27 mouse cellular contexts compared by ENCODE assay signal in genomic region chr7:139216464-139216863, GRCm38 (mm10). TPM values are rescaled to one million over a fixed set of nuclear protein-coding genes. Genes with fewer than 3 reads are reported as not detected.
DNase-seq lines count a peak whose midpoint lies in the region; ATAC-seq and TF ChIP-seq lines count a peak whose summit lies in the region.
"Had no signal": no experiment of that assay in that cellular context is flagged by ENCODE, and none has a peak within 500 bp of the region (broad histone marks: within the 10 kb centered on the region; RNA-seq: fewer than 3 reads in every experiment).

No protein-coding gene starts in this region.

- no peak for TF ChIP-seq EP300 in heart, adult 2 months (IDR thresholded peaks at IDR 0.05; ENCODE audit: insufficient read depth, low read depth, low read length)

- TF ChIP-seq CTCF in heart, adult 2 months (IDR thresholded peaks at IDR 0.05) = no peak
- no peak for TF ChIP-seq CTCF in testis, adult 2 months (IDR thresholded peaks at IDR 0.05; ENCODE audit: control insufficient read depth, insufficient read depth, insufficient replicate concordance, low read depth, low read length)

- WGBS in heart, adult 2 months = 73% methylated on average over 9 of the region's 9 CpGs
- WGBS in intestine, embryonic 14.5 days = 90% methylated on average over 9 of the region's 9 CpGs
- 89% methylated on average over 9 of the region's 9 CpGs for WGBS in intestine, embryonic 16.5 days

- no peak overlapping the region for H3K4me3 ChIP-seq in heart, adult 2 months
- no peak overlapping the region for H3K4me3 ChIP-seq in intestine, embryonic 14.5 days (ENCODE audit: low read depth, low read length)
- H3K4me3 ChIP-seq in intestine, embryonic 16.5 days (ENCODE audit: low read length) = no peak overlapping the region
- H3K4me3 ChIP-seq in testis, adult 2 months (ENCODE audit: control insufficient read depth, low read depth, low read length) = peak overlapping the region; percentile 90
- H3K4me3 ChIP-seq: embryonic facial prominence, embryonic 12.5 days; neural tube, embryonic 15.5 days had no signal

- H3K36me3 ChIP-seq in heart, adult 2 months (ENCODE audit: control insufficient read depth, insufficient read depth, low read length) = no peaks in the 10 kb centered on the region
- no peaks in the 10 kb centered on the region for H3K36me3 ChIP-seq in intestine, embryonic 14.5 days (ENCODE audit: control insufficient read depth, insufficient read depth, low read length)
- H3K36me3 ChIP-seq in intestine, embryonic 16.5 days (ENCODE audit: control insufficient read depth, insufficient read depth, low read length) = no peaks in the 10 kb centered on the region
- peaks cover 7% of the 10 kb centered on the region for H3K36me3 ChIP-seq in testis, adult 2 months (ENCODE audit: control insufficient read depth, insufficient read depth, low read length)
- H3K36me3 ChIP-seq: embryonic facial prominence, embryonic 12.5 days; neural tube, embryonic 15.5 days had no signal

- peaks cover 15% of the 10 kb centered on the region for H3K4me1 ChIP-seq in heart, adult 2 months (ENCODE audit: control insufficient read depth, insufficient read depth, low read length)
- peaks cover 10% of the 10 kb centered on the region for H3K4me1 ChIP-seq in intestine, embryonic 14.5 days (replicated peaks; ENCODE audit: control insufficient read depth, insufficient read depth, low read length)
- peaks cover 12% of the 10 kb centered on the region for H3K4me1 ChIP-seq in intestine, embryonic 16.5 days (ENCODE audit: control insufficient read depth, insufficient read depth, low read length)
- peaks cover 2% of the 10 kb centered on the region; the same call in 1 of the 2 replicates for H3K4me1 ChIP-seq in testis, adult 2 months (ENCODE audit: control insufficient read depth, insufficient read depth, low read length)

- peak; percentile 34 to 41 for DNase-seq in heart, adult 2 months
- DNase-seq in heart, postnatal 36 days = no peak
- peak; percentile 40 for DNase-seq in intestine, embryonic 14.5 days (ENCODE audit: low spot score)
- no peak for DNase-seq in testis, postnatal 14 days (ENCODE audit: low spot score)
- peak; percentile 19 for DNase-seq in testis, postnatal 10 days (ENCODE audit: low spot score)
- no peak for DNase-seq in cerebellum, adult 11 months
- DNase-seq: B cell, adult 2 months; cerebellum, adult 9-11 months; embryo, embryonic 11 days; gastrocnemius, postnatal 14 days; liver; lung, embryonic 14.5 days; midbrain, embryonic 14.5 days; retina, postnatal 1 day; right cerebral cortex, postnatal 14 days; thymus, adult 18-20 months had no signal

- H3K9me3 ChIP-seq in intestine, embryonic 14.5 days (ENCODE audit: control insufficient read depth, low read length) = no peaks in the 10 kb centered on the region
- H3K9me3 ChIP-seq in intestine, embryonic 16.5 days (ENCODE audit: control insufficient read depth, low read length) = no peaks in the 10 kb centered on the region
- H3K9me3 ChIP-seq: embryonic facial prominence, embryonic 12.5 days; neural tube, embryonic 15.5 days had no signal

- H3K9ac ChIP-seq in heart, adult 2 months (ENCODE audit: low read depth, low read length) = no peak overlapping the region
- H3K9ac ChIP-seq in intestine, embryonic 14.5 days (ENCODE audit: low read length) = no peak overlapping the region
- no peak overlapping the region for H3K9ac ChIP-seq in intestine, embryonic 16.5 days (ENCODE audit: low read depth, low read length)
- H3K9ac ChIP-seq: embryonic facial prominence, embryonic 12.5 days; liver, embryonic 14.5 days; lung, embryonic 14.5 days; neural tube, embryonic 15.5 days had no signal

- intact Hi-C loops in heart, adult 2 months (cut with DNase I) = no loop called here
- intact Hi-C loops in heart, postnatal 36 days (cut with DNase I) = no loop called here

- ATAC-seq in intestine, embryonic 14.5 days (replicated peaks; ENCODE audit: low FRiP score, low TSS enrichment, low read depth) = no peak
- ATAC-seq in intestine, embryonic 16.5 days = no peak
- ATAC-seq: forebrain, embryonic 14.5 days; hindbrain, embryonic 16.5 days; intestine, postnatal 0 days had no signal

- no peaks in the 10 kb centered on the region for H3K27me3 ChIP-seq in heart, adult 2 months (ENCODE audit: control insufficient read depth, insufficient read depth, low read length)
- no peaks in the 10 kb centered on the region for H3K27me3 ChIP-seq in intestine, embryonic 14.5 days (replicated peaks; ENCODE audit: control insufficient read depth, insufficient read depth, low read length)
- no peaks in the 10 kb centered on the region for H3K27me3 ChIP-seq in intestine, embryonic 16.5 days (replicated peaks; ENCODE audit: control insufficient read depth, insufficient read depth, low read length)
- H3K27me3 ChIP-seq in testis, adult 2 months (ENCODE audit: control insufficient read depth, insufficient read depth, low read length) = no peaks in the 10 kb centered on the region
- H3K27me3 ChIP-seq: embryonic facial prominence, embryonic 12.5 days; neural tube, embryonic 15.5 days had no signal

- H3K27ac ChIP-seq in heart, adult 2 months = peak overlapping the region; percentile 21; the same call in 1 of the 2 replicates
- no peak overlapping the region for H3K27ac ChIP-seq in intestine, embryonic 14.5 days (ENCODE audit: low read depth)
- no peak overlapping the region for H3K27ac ChIP-seq in intestine, embryonic 16.5 days (ENCODE audit: low read length)
- H3K27ac ChIP-seq in testis, adult 2 months (ENCODE audit: control insufficient read depth, insufficient read depth, low read depth, low read length) = peak overlapping the region; percentile 19; the same call in 1 of the 2 replicates
- H3K27ac ChIP-seq: embryonic facial prominence, embryonic 12.5 days; liver, embryonic 14.5 days; neural tube, embryonic 15.5 days had no signal

- no peaks in the 10 kb centered on the region for H3K79me2 ChIP-seq in heart, adult 2 months (replicated peaks; ENCODE audit: control insufficient read depth, insufficient read depth, low read length)

- H3K4me2 ChIP-seq in intestine, embryonic 14.5 days (ENCODE audit: low read length) = no peak overlapping the region
- no peak overlapping the region for H3K4me2 ChIP-seq in intestine, embryonic 16.5 days (ENCODE audit: low read depth, low read length)
- H3K4me2 ChIP-seq: embryonic facial prominence, embryonic 12.5 days; lung, embryonic 14.5 days; neural tube, embryonic 15.5 days had no signal

- no peak for TF ChIP-seq POLR2A in heart, adult 2 months (IDR thresholded peaks at IDR 0.05; ENCODE audit: insufficient read depth, low read depth, low read length)
- no peak; the same call in 1 of the 2 replicates for TF ChIP-seq POLR2A in testis, adult 2 months (IDR thresholded peaks at IDR 0.05; ENCODE audit: control insufficient read depth, low read depth, low read length)

RNA-seq across cellular contexts. Expression of gene Stk32c, which starts 3.4 kb away (rescaled TPM):
- under 1 TPM; 0.68 to 0.94 TPM for total RNA-seq in heart, adult 2 months (2021)
- 1.1 and 1.8 TPM in 2 replicates for polyA plus RNA-seq in heart, adult 2 months (2012; rRNA removed)
- under 1 TPM; 0.60 to 0.86 TPM for total RNA-seq in heart, postnatal 36 days (2021)
- polyA plus RNA-seq in intestine, embryonic 14.5 days (2014; fragmentation: Nextera tagmentation; extraction: Ambion mirVana) = 0.12 and 0.15 TPM in 2 replicates
- polyA plus RNA-seq in intestine, embryonic 16.5 days (2015; fragmentation: Nextera tagmentation; extraction: Ambion mirVana) = 0.10 and 0.15 TPM in 2 replicates
- polyA plus RNA-seq in testis, adult 2 months (2012; rRNA removed) = 5.1 and 5.6 TPM in 2 replicates
- total RNA-seq: granulocyte monocyte progenitor cell, adult 5-6 weeks had no signal
- polyA plus RNA-seq: kidney, embryonic 14.5 days had no signal

RNA-seq across cellular contexts. Expression of gene Lrrc27, which starts 3.7 kb away (rescaled TPM):
- 10 to 100 TPM; 18.9 to 20.6 TPM for total RNA-seq in heart, adult 2 months (2021)
- 12.7 and 13.3 TPM in 2 replicates for polyA plus RNA-seq in heart, adult 2 months (2012; rRNA removed)
- 10 to 100 TPM; 17.0 to 22.3 TPM for total RNA-seq in heart, postnatal 36 days (2021)
- polyA plus RNA-seq in intestine, embryonic 14.5 days (2014; fragmentation: Nextera tagmentation; extraction: Ambion mirVana) = 4.7 and 4.9 TPM in 2 replicates
- polyA plus RNA-seq in intestine, embryonic 16.5 days (2015; fragmentation: Nextera tagmentation; extraction: Ambion mirVana) = 4.0 and 4.4 TPM in 2 replicates
- 863 and 972 TPM in 2 replicates for polyA plus RNA-seq in testis, adult 2 months (2012; rRNA removed)
- total RNA-seq: monocyte, adult 5-6 weeks had no signal

RNA-seq across cellular contexts. Expression of gene Pwwp2b, which starts 31.8 kb away (rescaled TPM):
- total RNA-seq in heart, adult 2 months (2021) = 10 to 100 TPM in 1 of 2 experiments, 1 to 10 TPM in 1; 8.9 to 10.2 TPM
- polyA plus RNA-seq in heart, adult 2 months (2012; rRNA removed) = 6.8 and 7.5 TPM in 2 replicates
- total RNA-seq in heart, postnatal 36 days (2021) = 1 to 10 TPM; 9.5 to 9.7 TPM
- polyA plus RNA-seq in intestine, embryonic 14.5 days (2014; fragmentation: Nextera tagmentation; extraction: Ambion mirVana) = 15.9 and 17.3 TPM in 2 replicates
- 24.3 and 26.1 TPM in 2 replicates for polyA plus RNA-seq in intestine, embryonic 16.5 days (2015; fragmentation: Nextera tagmentation; extraction: Ambion mirVana)
- polyA plus RNA-seq in testis, adult 2 months (2012; rRNA removed) = 304 and 317 TPM in 2 replicates

Comparison
In these comparisons a context has a peak if more than half of its experiments do, and no peak if none do; other contexts are left out.
1. DNase-seq: peak in heart, adult 2 months (2 of 2), intestine, embryonic 14.5 days (single experiment) and testis, postnatal 10 days (single experiment); none in heart, postnatal 36 days (0 of 2), testis, postnatal 14 days (single experiment) and cerebellum, adult 11 months (single experiment).
2. H3K27ac ChIP-seq: peak in heart, adult 2 months (single experiment) and testis, adult 2 months (single experiment); none in intestine, embryonic 14.5 days (single experiment) and intestine, embryonic 16.5 days (single experiment).
3. RNA of gene Lrrc27, which starts 3.7 kb away (polyA plus RNA-seq): 863 to 972 TPM in testis, adult 2 months; 12.7 to 13.3 TPM in heart, adult 2 months, 4.7 to 4.9 TPM in intestine, embryonic 14.5 days and 4.0 to 4.4 TPM in intestine, embryonic 16.5 days; every median in the first group is over 10 times any median in the second.
4. RNA of gene Pwwp2b, which starts 31.8 kb away (polyA plus RNA-seq): 304 to 317 TPM in testis, adult 2 months; 24.3 to 26.1 TPM in intestine, embryonic 16.5 days, 15.9 to 17.3 TPM in intestine, embryonic 14.5 days and 6.8 to 7.5 TPM in heart, adult 2 months; every median in the first group is over 10 times any median in the second.